Mouse (Mus musculus): Measurements from ENCODE around the gene Gm5105. TPM values are rescaled to one million over a fixed set of nuclear protein-coding genes. Genes with fewer than 3 reads are reported as not detected.

Gm5105 gene
- polyA plus RNA-seq, 1 experiment from 2014 or later, result not detected

DNA sequence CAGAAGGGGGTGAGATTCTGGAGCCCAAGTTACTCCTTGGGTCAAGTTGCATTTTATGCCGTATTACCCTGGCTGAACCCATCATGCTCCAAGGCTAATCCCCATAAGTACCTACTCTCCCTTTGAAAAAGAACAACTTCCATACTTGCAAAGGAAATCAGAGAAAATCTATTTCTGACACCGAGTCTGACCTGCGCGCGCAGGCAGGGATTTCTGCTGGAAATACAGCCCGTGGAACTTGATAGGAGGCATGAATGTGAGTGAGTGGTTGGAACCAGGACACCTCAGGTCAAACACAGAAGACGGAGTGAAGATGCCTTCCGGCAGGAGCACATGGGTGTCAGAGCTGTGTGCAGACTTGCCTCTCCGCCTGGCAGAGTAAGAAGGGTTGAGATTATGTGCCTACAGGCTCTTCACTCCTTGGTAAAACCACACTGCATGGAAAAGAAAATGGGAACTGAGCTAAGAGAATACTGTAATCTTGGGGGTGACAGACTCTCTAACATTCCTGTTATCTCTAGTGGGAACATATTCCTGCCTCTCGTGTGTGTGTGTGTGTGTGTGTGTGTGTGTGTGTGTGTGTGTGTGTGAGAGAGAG is 4.4 kb upstream of the Gm5105 start:
- Histone ChIP-seq H3K4me2 (replicated peaks; ENCODE audit: low read depth) (no peak overlapping the region), H3K27me3 (replicated peaks; ENCODE audit: control insufficient read depth, insufficient read depth, low read length) (no peaks in the 10 kb centered on the region), H3K4me3 (ENCODE audit: low read depth, low read length) (no peak overlapping the region), H3K36me3 (ENCODE audit: control insufficient read depth, insufficient read depth) (no peaks in the 10 kb centered on the region), H3K9me3 (ENCODE audit: control insufficient read depth) (no peaks in the 10 kb centered on the region), H3K9ac (ENCODE audit: low read depth, low read length) (no peak overlapping the region), H3K27ac (ENCODE audit: low read depth, low read length) (no peak overlapping the region), H3K4me1 (replicated peaks; ENCODE audit: control insufficient read depth, insufficient read depth, low read length) (no peaks in the 10 kb centered on the region)
- ATAC-seq, result no peak
- no peak for TF ChIP-seq CTCF (IDR thresholded peaks at IDR 0.05; ENCODE audit: low read depth)
- WGBS, result 89% methylated on average over 10 of the region's 10 CpGs

GRCm38 (mm10) chr3:138071004-138071403 is 3.8 kb upstream of the Gm5105 start:
- Histone ChIP-seq H3K27me3 (replicated peaks; ENCODE audit: control insufficient read depth, insufficient read depth, low read length) (no peaks in the 10 kb centered on the region), H3K9ac (ENCODE audit: low read depth, low read length) (no peak overlapping the region), H3K36me3 (ENCODE audit: control insufficient read depth, insufficient read depth) (no peaks in the 10 kb centered on the region), H3K27ac (ENCODE audit: low read depth, low read length) (no peak overlapping the region), H3K4me2 (replicated peaks; ENCODE audit: low read depth) (no peak overlapping the region), H3K9me3 (ENCODE audit: control insufficient read depth) (no peaks in the 10 kb centered on the region), H3K4me1 (replicated peaks; ENCODE audit: control insufficient read depth, insufficient read depth, low read length) (no peaks in the 10 kb centered on the region), H3K4me3 (ENCODE audit: low read depth, low read length) (no peak overlapping the region)
- no peak for TF ChIP-seq CTCF (IDR thresholded peaks at IDR 0.05; ENCODE audit: low read depth)
- 27% methylated on average over 1 of the region's 1 CpGs for WGBS
- no peak for ATAC-seq

DNA sequence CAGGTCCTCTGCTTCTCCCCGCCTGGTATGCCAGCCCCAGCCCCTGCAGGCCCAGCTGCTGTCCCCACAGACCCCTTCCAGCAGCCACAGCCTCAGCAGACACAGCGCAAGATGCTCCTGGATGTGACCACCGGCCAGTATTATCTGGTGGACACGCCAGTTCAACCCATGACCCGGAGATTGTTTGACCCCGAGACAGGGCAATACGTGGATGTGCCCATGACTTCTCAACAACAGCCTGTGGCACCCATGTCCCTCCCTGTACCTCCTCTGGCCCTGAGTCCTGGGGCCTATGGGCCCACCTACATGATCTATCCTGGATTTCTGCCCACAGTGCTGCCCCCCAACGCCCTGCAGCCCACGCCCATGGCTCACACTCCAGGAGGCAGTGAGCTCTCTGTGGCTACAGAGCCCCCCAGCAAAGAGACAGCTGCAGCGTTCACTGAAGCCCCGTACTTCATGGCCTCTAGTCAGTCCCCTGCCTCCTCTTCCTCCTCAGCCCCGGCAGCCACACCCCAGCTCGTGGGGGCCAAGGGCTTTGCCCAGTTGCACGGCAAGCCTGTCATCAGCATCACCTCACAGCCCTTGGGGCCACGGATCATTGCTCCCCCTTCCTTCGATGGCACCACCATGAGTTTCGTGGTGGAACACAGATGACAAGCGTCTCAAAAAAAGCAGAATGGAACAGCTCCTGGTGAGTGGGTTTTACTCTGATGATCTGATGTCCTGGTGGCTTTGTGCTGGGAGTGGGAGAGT is 2.7 kb upstream of the Gm5105 start:
- H3K27me3 ChIP-seq (replicated peaks; ENCODE audit: control insufficient read depth, insufficient read depth, low read length), result no peaks in the 10 kb centered on the region
- H3K9ac ChIP-seq (ENCODE audit: low read depth, low read length), result no peak overlapping the region
- H3K36me3 ChIP-seq (ENCODE audit: control insufficient read depth, insufficient read depth), result no peaks in the 10 kb centered on the region
- H3K4me1 ChIP-seq (replicated peaks; ENCODE audit: control insufficient read depth, insufficient read depth, low read length), result no peaks in the 10 kb centered on the region
- no peaks in the 10 kb centered on the region for H3K9me3 ChIP-seq (ENCODE audit: control insufficient read depth)
- 82% methylated on average over 18 of the region's 18 CpGs for WGBS
- no peak overlapping the region for H3K4me2 ChIP-seq (replicated peaks; ENCODE audit: low read depth)
- no peak overlapping the region for H3K27ac ChIP-seq (ENCODE audit: low read depth, low read length)
- ATAC-seq, result no peak
- H3K4me3 ChIP-seq (ENCODE audit: low read depth, low read length), result no peak overlapping the region
- TF ChIP-seq CTCF (IDR thresholded peaks at IDR 0.05; ENCODE audit: low read depth), result no peak

- Histone ChIP-seq H3K27ac (ENCODE audit: low read depth, low read length) (no peak overlapping the region), H3K36me3 (ENCODE audit: control insufficient read depth, insufficient read depth) (no peaks in the 10 kb centered on the region), H3K9ac (ENCODE audit: low read depth, low read length) (no peak overlapping the region), H3K4me2 (replicated peaks; ENCODE audit: low read depth) (no peak overlapping the region), H3K9me3 (ENCODE audit: control insufficient read depth) (no peaks in the 10 kb centered on the region), H3K27me3 (replicated peaks; ENCODE audit: control insufficient read depth, insufficient read depth, low read length) (no peaks in the 10 kb centered on the region), H3K4me3 (ENCODE audit: low read depth, low read length) (no peak overlapping the region), H3K4me1 (replicated peaks; ENCODE audit: control insufficient read depth, insufficient read depth, low read length) (no peaks in the 10 kb centered on the region)
- WGBS, result 94% methylated on average over 12 of the region's 12 CpGs
- no peak for TF ChIP-seq CTCF (IDR thresholded peaks at IDR 0.05; ENCODE audit: low read depth)
- no peak for ATAC-seq
Measured at GRCm38 (mm10) chr3:138068103-138068502, 915 bp upstream of the Gm5105 start.

DNA sequence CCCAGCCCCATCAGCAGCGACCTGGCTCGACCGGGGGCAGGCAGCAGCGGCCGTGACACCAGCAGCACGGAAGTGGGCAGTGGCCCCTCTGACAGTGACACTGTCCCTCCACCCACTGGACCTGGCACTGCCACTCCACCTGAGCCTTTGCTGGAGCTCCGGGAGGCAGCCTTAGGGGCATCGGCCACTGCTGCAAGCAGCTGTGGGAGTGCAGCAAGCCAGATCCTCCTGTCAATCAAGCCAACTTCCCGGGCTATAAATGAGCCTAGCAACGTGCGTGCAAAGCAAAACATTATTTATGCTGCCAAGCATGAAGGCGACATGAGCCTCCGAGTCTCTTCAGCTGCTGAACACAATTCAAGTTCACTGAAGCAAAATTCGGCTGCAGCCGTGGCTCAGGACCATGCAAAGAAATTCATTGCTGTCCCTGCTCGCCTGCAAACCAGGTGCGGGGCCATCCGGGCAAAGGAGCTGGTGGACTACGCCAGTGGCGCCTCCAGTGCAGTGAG is 786 bp downstream of the Gm5105 start:
- Histone ChIP-seq H3K27ac (ENCODE audit: low read depth, low read length) (no peak overlapping the region), H3K9ac (ENCODE audit: low read depth, low read length) (no peak overlapping the region), H3K4me2 (replicated peaks; ENCODE audit: low read depth) (no peak overlapping the region), H3K9me3 (ENCODE audit: control insufficient read depth) (no peaks in the 10 kb centered on the region), H3K27me3 (replicated peaks; ENCODE audit: control insufficient read depth, insufficient read depth, low read length) (no peaks in the 10 kb centered on the region), H3K36me3 (ENCODE audit: control insufficient read depth, insufficient read depth) (no peaks in the 10 kb centered on the region), H3K4me3 (ENCODE audit: low read depth, low read length) (no peak overlapping the region), H3K4me1 (replicated peaks; ENCODE audit: control insufficient read depth, insufficient read depth, low read length) (no peaks in the 10 kb centered on the region)
- 82% methylated on average over 20 of the region's 20 CpGs for WGBS
- no peak for ATAC-seq
- no peak for TF ChIP-seq CTCF (IDR thresholded peaks at IDR 0.05; ENCODE audit: low read depth)

- no peaks in the 10 kb centered on the region for H3K4me1 ChIP-seq (replicated peaks; ENCODE audit: control insufficient read depth, insufficient read depth, low read length)
- ATAC-seq, result no peak
- no peak overlapping the region for H3K27ac ChIP-seq (ENCODE audit: low read depth, low read length)
- no peaks in the 10 kb centered on the region for H3K36me3 ChIP-seq (ENCODE audit: control insufficient read depth, insufficient read depth)
- no peaks in the 10 kb centered on the region for H3K27me3 ChIP-seq (replicated peaks; ENCODE audit: control insufficient read depth, insufficient read depth, low read length)
- no peaks in the 10 kb centered on the region for H3K9me3 ChIP-seq (ENCODE audit: control insufficient read depth)
- no peak overlapping the region for H3K9ac ChIP-seq (ENCODE audit: low read depth, low read length)
- WGBS, result 93% methylated on average over 16 of the region's 16 CpGs
- TF ChIP-seq CTCF (IDR thresholded peaks at IDR 0.05; ENCODE audit: low read depth), result no peak
- H3K4me3 ChIP-seq (ENCODE audit: low read depth, low read length), result no peak overlapping the region
- H3K4me2 ChIP-seq (replicated peaks; ENCODE audit: low read depth), result no peak overlapping the region
Measured at GRCm38 (mm10) chr3:138065930-138066329, 1.3 kb downstream of the Gm5105 start.

Measured in intestine, postnatal 0 days (tissue).